Mouse (Mus musculus) adrenal gland (tissue): ENCODE measurements around the gene Btd.

Experiments used
- intact Hi-C: fragments of 180-260 bp; cut with DNase I; formaldehyde crosslinking; loops from one replicate; pipeline ENCODE4 v1.15.1; 2025

Gene Btd

GRCm38 (mm10) chr14:31696206-31696984 lies 55.6 kb downstream of the Btd start:
- intact Hi-C loops = no loop called here

- intact Hi-C loops = no loop called here
Observed at GRCm38 (mm10) chr14:31696985-31697303, 56.1 kb downstream of the Btd start.

DNA sequence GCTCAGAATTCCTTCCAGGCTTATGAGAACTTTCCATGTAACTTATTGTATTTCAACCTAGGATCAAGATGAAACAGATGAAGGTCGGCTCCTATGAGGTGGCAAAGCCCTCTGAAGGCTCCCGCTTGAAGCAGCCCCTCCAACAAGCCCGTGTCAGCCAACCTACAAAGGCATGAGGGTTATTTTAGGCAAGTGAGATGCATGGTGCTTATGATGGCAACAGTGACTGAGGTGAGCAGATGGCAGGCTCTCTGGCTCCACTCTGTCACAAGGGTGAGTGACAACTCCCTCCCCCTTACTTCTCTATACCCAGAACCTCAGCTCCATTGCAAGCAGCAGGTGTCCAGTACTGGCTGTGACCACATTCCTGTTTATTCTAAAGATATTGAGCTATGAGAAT lies 56.5 kb downstream of the Btd start:
- intact Hi-C loops = no loop called here

GRCm38 (mm10) chr14:31697755-31698154 lies 56.9 kb downstream of the Btd start:
- intact Hi-C loops = no loop called here

DNA sequence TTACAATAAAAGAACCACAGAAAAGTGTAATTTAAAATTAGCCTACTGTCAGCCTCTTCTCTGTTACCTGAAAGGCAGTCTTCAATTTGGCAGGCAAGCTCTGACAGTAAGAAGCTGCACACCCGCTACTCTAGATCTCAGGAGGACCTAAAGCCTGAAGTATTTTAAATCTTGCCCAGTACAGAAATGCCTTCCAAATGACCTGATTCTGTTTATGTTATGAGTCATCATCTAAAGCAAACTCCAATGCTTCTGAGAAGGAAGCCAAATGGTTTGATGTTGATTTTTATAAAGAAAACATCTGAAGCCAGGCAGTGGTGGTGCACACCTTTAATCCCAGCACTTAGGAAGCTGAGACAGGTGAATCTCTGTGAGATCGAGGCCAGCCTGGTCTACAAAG lies 59.5 kb downstream of the Btd start:
- intact Hi-C loops = no loop called here

DNA sequence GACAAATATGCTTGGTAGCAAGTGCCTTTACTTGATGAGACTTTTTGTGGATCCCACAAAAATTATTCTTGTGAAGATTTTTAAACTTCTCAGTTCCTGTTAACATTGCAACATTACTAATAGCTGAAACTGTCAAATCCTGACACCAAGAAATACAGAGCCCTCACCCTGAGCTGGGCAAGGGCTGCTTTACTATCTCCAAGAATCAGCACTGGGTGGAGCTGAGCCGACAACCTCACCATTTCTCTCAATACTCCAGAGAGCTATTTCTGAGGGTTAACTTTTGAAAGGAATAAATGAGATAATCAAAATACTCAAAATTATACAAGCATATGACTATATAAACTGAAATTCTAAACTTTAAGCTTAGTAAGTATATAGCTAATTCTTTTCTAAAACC lies 68.5 kb downstream of the Btd start:
- intact Hi-C loops = no loop called here

GRCm38 (mm10) chr14:31715669-31716068 lies 74.8 kb downstream of the Btd start:
- intact Hi-C loops = no loop called here

DNA sequence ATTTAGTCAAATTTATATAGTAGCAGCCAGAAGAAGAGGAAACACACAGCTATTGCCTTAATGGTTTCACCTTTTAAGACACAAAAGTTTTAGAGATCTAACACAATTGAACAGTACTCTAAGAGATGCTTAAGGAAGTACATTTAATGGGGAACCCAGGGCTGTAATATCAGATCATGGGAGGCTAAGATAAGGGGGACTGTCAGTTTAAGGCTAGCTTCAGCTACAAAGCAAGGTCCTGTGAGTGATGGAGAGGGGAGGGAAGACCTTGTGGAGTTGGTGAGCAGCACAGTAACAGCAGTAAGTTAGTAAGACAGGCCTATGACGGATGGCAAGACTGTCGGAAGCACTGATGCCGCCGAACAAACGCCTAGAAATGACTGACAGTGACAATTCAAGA lies 76.5 kb downstream of the Btd start:
- intact Hi-C loops = no loop called here
